Mouse (Mus musculus) common myeloid progenitor, adult 5-6 weeks (primary cell): ENCODE measurements at regions not wholly inside any gene's neighbourhood (a gene's known extent, or its start where the extent isn't known, plus 50 kb on each side); places are given as distances from the start of the nearest gene placed in this dataset.
A peak's percentile ranks its signal among the peaks of the same experiment; 100 is the strongest.

ENCODE experiments used
- ATAC-seq: replicated peaks from 2 replicates; pipeline ENCODE4 v1.8.0; 2016; ENCODE audit warnings: low read depth, mild to moderate bottlenecking, moderate TSS enrichment, inconsistent platforms; ENCODE audit not compliant: poor library complexity, severe bottlenecking

DNA sequence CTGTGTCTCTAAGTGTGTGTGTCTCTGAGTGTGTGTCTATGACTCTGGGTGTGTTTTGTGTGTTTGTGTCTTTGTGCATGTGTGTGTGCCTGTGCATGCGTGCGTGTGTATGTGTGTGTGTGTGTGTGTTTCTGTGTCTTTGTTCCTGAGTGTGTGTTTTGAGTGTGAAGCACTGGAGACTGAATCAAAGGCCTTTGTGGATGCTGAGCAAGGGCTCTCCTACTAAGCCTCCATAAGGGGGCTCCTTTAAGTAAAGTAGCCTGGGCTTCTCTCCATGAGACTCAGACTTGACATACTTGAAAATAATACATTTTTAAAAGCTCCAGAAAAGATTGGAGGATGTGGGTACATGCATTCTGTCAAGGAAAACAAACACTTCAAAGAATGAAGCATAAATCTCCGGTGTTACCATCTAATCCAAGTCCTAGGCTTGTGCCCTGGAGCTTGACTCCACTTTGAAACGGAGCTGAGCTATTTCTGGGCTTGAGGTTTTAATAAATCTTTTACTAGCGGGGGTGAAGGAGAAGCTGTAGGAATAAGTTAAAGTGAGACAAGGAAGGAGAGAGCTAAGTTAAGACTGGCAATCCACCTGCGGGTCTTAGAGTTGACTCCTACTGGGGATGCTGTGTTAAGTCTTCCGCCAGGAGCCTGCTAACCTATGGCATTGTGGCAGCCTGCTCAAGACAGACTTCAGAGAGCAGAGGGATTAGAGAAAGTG lies 73.8 kb upstream of the Il15 start:
- no peak for ATAC-seq

- ATAC-seq = no peak
Measured at GRCm38 (mm10) chr8:82473266-82473665, 70.2 kb upstream of the Il15 start.

- no peak for ATAC-seq
Measured at GRCm38 (mm10) chr8:82471825-82472224, 68.8 kb upstream of the Il15 start.

GRCm38 (mm10) chr8:82469824-82470223 lies 66.8 kb upstream of the Il15 start:
- ATAC-seq = no peak

- peak; percentile 62 for ATAC-seq
Measured at GRCm38 (mm10) chr8:82462841-82463240, 59.8 kb upstream of the Il15 start.

- no peak for ATAC-seq
Measured at GRCm38 (mm10) chr8:82459007-82459406, 56.0 kb upstream of the Il15 start.

DNA sequence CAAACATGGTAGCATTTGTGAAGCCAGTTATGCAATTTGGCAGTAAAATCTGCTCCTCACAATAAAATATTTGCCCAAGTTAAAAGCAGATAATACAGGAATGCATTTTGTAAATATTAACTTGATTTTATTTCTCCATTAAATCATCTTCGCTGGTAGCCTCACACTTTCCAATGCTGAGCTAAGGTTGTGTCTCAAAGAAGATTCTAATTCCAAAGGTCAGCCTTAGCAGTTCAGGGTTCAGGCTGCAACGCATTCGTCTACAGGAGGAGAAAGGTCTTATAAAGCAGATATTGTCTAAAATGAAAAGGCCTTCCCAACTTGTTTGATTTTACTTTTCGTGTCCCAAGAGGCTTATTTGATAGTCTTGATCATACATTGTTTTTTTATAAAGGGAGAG lies 51.0 kb upstream of the Il15 start:
- ATAC-seq = no peak
